ENCODE assay signal across 23 mouse cellular contexts in the genomic region with DNA sequence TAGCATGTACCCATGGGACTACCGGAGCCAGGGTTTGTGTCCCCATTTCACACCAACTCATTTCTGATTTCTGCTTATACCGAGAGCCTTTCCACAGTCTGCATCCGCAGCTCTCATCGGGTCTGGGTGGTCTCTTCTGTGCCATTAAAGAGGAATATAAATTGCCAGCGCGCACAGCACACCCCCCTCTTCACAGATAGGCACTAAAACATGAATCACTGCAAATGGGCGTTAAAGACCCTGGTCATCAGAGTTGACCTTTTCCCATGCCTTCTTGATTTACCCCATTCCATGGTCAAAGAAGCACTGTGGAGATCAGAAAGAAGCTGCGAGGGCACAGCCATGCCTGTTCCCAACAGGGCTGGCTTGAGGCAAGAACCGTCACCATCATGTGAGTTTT.
"Had no signal": no experiment of that assay in that cellular context is flagged by ENCODE, and none has a peak within 500 bp of the region (broad histone marks: within the 10 kb centered on the region; RNA-seq: fewer than 3 reads in every experiment).

No protein-coding gene starts in this region.

- H3K4me3 ChIP-seq: intestine, embryonic 15.5 days; kidney, embryonic 15.5 days; limb, embryonic 10.5 days; limb, embryonic 13.5 days; liver, embryonic 12.5 days; liver, embryonic 15.5 days; lung, embryonic 15.5 days; megakaryocyte, embryonic 14.5 days; midbrain, embryonic 12.5 days; myocyte; neural tube, embryonic 12.5 days had no signal

- H3K36me3 ChIP-seq: intestine, embryonic 15.5 days; kidney, embryonic 15.5 days; limb, embryonic 10.5 days; limb, embryonic 13.5 days; liver, embryonic 12.5 days; liver, embryonic 15.5 days; lung, embryonic 15.5 days; midbrain, embryonic 12.5 days; neural tube, embryonic 12.5 days had no signal

- H3K9me3 ChIP-seq: intestine, embryonic 15.5 days; kidney, embryonic 15.5 days; limb, embryonic 10.5 days; limb, embryonic 13.5 days; liver, embryonic 12.5 days; liver, embryonic 15.5 days; lung, embryonic 15.5 days; megakaryocyte, embryonic 14.5 days; midbrain, embryonic 12.5 days; neural tube, embryonic 12.5 days had no signal

- ATAC-seq: intestine, embryonic 15.5 days; liver, embryonic 12.5 days; midbrain, embryonic 16.5 days had no signal

- H3K27ac ChIP-seq: intestine, embryonic 15.5 days; kidney, embryonic 15.5 days; limb, embryonic 10.5 days; limb, embryonic 13.5 days; liver, embryonic 12.5 days; liver, embryonic 15.5 days; lung, embryonic 15.5 days; midbrain, embryonic 12.5 days; neural tube, embryonic 12.5 days had no signal

- H3K27me3 ChIP-seq: intestine, embryonic 15.5 days; kidney, embryonic 15.5 days; liver, embryonic 12.5 days; liver, embryonic 15.5 days; lung, embryonic 15.5 days; midbrain, embryonic 12.5 days; neural tube, embryonic 12.5 days had no signal

- H3K9ac ChIP-seq: intestine, embryonic 15.5 days; kidney, embryonic 15.5 days; limb, embryonic 13.5 days; liver, embryonic 12.5 days; liver, embryonic 15.5 days; lung, embryonic 15.5 days; midbrain, embryonic 12.5 days; neural tube, embryonic 12.5 days had no signal

- H3K4me2 ChIP-seq: intestine, embryonic 15.5 days; kidney, embryonic 15.5 days; limb, embryonic 13.5 days; liver, embryonic 12.5 days; liver, embryonic 15.5 days; lung, embryonic 15.5 days; midbrain, embryonic 12.5 days; neural tube, embryonic 12.5 days had no signal

- DNase-seq: kidney, adult 11 months; kidney, adult 8-10 months; kidney, postnatal 10 days; kidney, postnatal 36 days; liver; lung, adult 18-20 months; lung, postnatal 10 days; lung, postnatal 36 days; retina, postnatal 1 day; thymus, adult 18-20 months; thymus, postnatal 36 days had no signal

- H3K4me1 ChIP-seq: intestine, embryonic 15.5 days; liver, embryonic 12.5 days; lung, embryonic 15.5 days had no signal
